Mouse (Mus musculus) hindbrain, embryonic 10.5 days (tissue): Measurements from ENCODE around the gene Chrne. TPM values are rescaled to one million over a fixed set of nuclear protein-coding genes. Genes with fewer than 3 reads are reported as not detected.

Experiments used
- DNase-seq: peaks from one replicate; pipeline ENCODE4 v3.0.0-alpha.2; 2017; ENCODE audit warnings: low spot score
- H3K27ac ChIP-seq: fragments of 300-500 bp; sonication (generic); 2 replicates; pipeline ENCODE4 v1.5.1; 2016; ENCODE audit warnings: mild to moderate bottlenecking, moderate library complexity
- H3K27me3 ChIP-seq: fragments of 300-500 bp; sonication (generic); 2 replicates; pipeline ENCODE4 v1.6.1; 2016; ENCODE audit warnings: mild to moderate bottlenecking; ENCODE audit not compliant: poor library complexity, insufficient read depth, severe bottlenecking
- H3K36me3 ChIP-seq: fragments of 300-500 bp; sonication (generic); 2 replicates; pipeline ENCODE4 v1.6.1; 2016; ENCODE audit warnings: mild to moderate bottlenecking, moderate library complexity
- H3K4me1 ChIP-seq: fragments of 300-500 bp; sonication (generic); replicated peaks from 2 replicates; pipeline ENCODE4 v1.6.1; 2016; ENCODE audit warnings: mild to moderate bottlenecking
- H3K4me3 ChIP-seq: fragments of 300-500 bp; sonication (generic); 2 replicates; pipeline ENCODE4 v1.5.1; 2016; ENCODE audit warnings: mild to moderate bottlenecking, moderate library complexity
- H3K9me3 ChIP-seq: fragments of 300-500 bp; sonication (generic); 2 replicates; pipeline ENCODE4 v1.6.1; 2016; ENCODE audit warnings: mild to moderate bottlenecking, moderate library complexity
- WGBS: fragments of 180-500 bp; shearing (Covaris S2); methylation state at CpG from one replicate; pipeline ENCODE4 v1.1.7; 2016; 5-methylcytosine and 5-hydroxymethylcytosine counted together
- polyA plus RNA-seq: library from polyadenylated mRNA; unstranded; fragments of >200 nt; fragmentation: Nextera tagmentation; extraction: Ambion mirVana; gene quantifications from 2 replicates; pipeline ENCODE4 v1.2.1, GENCODE M21; 2016

Gene Chrne
- polyA plus RNA-seq, 1 experiment from 2014 or later, result not detected

DNA sequence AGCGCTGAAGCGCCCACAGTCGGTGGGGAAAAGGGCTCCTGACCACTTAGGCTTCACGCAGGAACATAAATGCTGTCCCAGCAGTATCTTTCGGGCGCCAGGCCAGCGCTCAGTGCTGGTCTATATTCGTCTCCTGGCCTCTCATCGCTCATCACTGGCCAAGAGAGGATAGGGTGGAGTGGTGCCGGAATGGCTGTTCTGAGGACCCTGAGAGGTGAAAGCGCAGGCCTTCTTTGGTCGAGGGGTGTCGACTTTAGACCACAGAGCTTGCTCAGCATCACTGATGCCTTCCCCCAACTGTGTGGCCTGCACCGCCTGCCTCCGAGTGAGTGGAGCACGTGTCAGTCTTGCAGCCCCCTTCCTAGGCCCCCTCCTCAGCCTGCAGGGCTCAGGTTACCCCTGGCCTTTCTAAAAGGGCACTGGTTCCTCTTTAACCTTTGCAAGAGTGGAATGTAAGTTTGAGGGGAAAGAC lies 37.5 kb upstream of the Chrne start:
- Histone ChIP-seq H3K9me3 (no peaks in the 10 kb centered on the region), H3K4me1 (peaks cover 60% of the 10 kb centered on the region), H3K27me3 (no peaks in the 10 kb centered on the region), H3K4me3 (peak overlapping the region; percentile 97), H3K36me3 (peaks cover 34% of the 10 kb centered on the region), H3K27ac (peak overlapping the region; percentile 99)
- DNase-seq, result peak; percentile 74
- WGBS, result 3% methylated on average over 16 of the region's 16 CpGs

DNA sequence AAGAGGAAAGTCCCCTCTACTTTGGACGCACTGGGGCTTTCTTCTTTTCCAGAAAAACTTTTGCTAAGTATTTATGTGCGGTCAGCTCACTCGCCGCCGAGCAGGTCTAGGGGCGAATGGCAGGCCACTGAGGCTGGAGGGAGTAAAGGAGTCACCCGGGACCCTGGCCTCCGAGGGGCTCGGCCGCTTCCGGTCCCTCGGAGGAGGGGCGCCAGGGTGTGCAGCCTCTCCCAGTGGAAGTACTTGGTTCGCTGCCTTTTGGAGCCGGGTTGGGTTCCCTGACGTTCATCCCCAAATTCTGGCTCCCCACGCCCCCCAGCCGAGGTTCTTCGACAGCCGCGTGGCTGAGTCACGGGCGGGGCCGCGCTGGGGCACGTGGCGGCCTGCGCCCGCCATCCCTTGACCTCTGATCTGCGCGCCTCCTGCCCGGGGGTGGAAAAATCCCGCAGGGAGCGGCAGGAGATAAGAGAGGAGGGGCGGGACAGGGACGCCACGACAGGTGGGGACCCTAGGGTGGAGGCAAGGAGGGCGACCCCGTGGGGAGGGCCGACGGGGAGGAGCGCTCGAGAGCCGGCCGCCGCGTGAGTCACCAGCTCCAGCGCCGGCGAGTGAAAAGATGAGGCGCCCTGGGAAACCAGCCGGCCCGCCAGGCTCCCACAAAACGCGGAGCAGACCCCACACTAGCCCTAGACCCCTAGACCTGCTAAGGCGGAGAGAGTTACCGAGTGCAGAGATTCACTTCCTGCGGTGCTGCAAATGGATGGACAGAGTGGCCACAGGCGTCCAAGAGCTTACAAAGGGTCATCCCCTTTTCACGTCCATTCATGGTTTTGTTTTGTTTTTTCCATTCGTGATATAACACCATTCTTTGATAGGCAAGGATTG lies 36.8 kb upstream of the Chrne start:
- H3K36me3 ChIP-seq, result peaks cover 34% of the 10 kb centered on the region
- peak; percentile 74 for DNase-seq
- H3K4me3 ChIP-seq, result peak overlapping the region; percentile 97
- peak overlapping the region; percentile 99 for H3K27ac ChIP-seq
- H3K9me3 ChIP-seq, result no peaks in the 10 kb centered on the region
- no peaks in the 10 kb centered on the region for H3K27me3 ChIP-seq
- H3K4me1 ChIP-seq, result peaks cover 66% of the 10 kb centered on the region
- WGBS, result under 1% methylated on average over 61 of the region's 61 CpGs

DNA sequence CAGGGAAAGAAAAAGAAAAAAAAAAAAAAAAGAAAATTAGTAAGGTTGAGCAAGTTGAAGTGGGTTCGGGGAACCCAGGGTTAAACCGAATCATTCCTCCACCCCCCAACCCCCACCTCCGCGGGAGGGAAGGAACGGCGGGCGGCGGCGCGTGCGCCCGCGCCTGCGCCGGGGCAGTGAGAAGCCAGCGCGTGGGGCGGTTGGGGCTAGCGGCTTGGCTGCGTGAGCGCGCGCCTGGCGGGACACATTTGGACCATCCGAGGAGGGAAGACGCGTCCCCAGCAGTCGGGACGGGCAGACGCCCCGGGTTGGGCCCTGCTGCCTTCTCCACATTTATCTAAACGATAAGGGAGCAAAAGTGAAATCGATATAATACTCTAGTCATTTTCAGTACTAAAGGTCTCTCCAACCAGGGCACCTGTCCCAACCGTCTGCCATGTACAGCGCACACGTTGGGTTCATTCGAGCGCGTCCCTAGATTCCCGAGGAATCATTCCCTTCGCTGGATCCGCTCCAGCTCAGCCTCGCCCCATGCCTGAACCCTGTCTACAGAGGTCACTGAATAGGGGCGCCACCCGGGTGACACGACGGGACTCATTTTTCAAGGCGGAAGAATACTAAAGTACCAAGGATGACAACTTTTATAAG lies 36.0 kb upstream of the Chrne start:
- no peaks in the 10 kb centered on the region for H3K27me3 ChIP-seq
- DNase-seq, result peak; percentile 84
- WGBS, result under 1% methylated on average over 48 of the region's 48 CpGs
- H3K27ac ChIP-seq, result peak overlapping the region; percentile 99
- peak overlapping the region; percentile 97 for H3K4me3 ChIP-seq
- H3K9me3 ChIP-seq, result no peaks in the 10 kb centered on the region
- H3K36me3 ChIP-seq, result peaks cover 36% of the 10 kb centered on the region
- peaks cover 68% of the 10 kb centered on the region for H3K4me1 ChIP-seq

- DNase-seq, result peak; percentile 84
- peak within 1 kb of the TSS; percentile 97 for H3K4me3 ChIP-seq
- H3K27me3 ChIP-seq, result no peaks in the 10 kb centered on the region
- H3K9me3 ChIP-seq, result no peaks in the 10 kb centered on the region
- H3K4me1 ChIP-seq, result peaks cover 73% of the 10 kb centered on the region
- peaks cover 37% of the 10 kb centered on the region for H3K36me3 ChIP-seq
- H3K27ac ChIP-seq, result peak within 1 kb of the TSS; percentile 99
- WGBS, result 1% methylated on average over 61 of the region's 61 CpGs
These were observed 35.3 kb upstream of the Chrne start, which contains the start of gene Pfn1 for GRCm38 (mm10) chr11:70654198-70654922. TSS of gene Pfn1 (minus strand) at chr11:70654644.

- H3K4me1 ChIP-seq, result peaks cover 76% of the 10 kb centered on the region
- H3K4me3 ChIP-seq, result peak overlapping the region; percentile 97
- under 1% methylated on average over 63 of the region's 63 CpGs for WGBS
These were observed 34.6 kb upstream of the Chrne start for GRCm38 (mm10) chr11:70653345-70654197.

GRCm38 (mm10) chr11:70652884-70653344 lies 33.9 kb upstream of the Chrne start:
- Histone ChIP-seq H3K27me3 (no peaks in the 10 kb centered on the region), H3K27ac (peak overlapping the region; percentile 99), H3K4me3 (peak overlapping the region; percentile 97), H3K4me1 (peaks cover 77% of the 10 kb centered on the region), H3K9me3 (no peaks in the 10 kb centered on the region), H3K36me3 (peaks cover 48% of the 10 kb centered on the region)
- DNase-seq, result no peak
- WGBS, result 69% methylated on average over 6 of the region's 6 CpGs

More at GRCm38 (mm10) chr11:70653345-70654197, 34.6 kb upstream of the Chrne start:
- H3K9me3 ChIP-seq, result no peaks in the 10 kb centered on the region
- H3K27me3 ChIP-seq, result no peaks in the 10 kb centered on the region
- DNase-seq, result peak; percentile 85
- peak overlapping the region; percentile 99 for H3K27ac ChIP-seq
- peaks cover 45% of the 10 kb centered on the region for H3K36me3 ChIP-seq

DNA sequence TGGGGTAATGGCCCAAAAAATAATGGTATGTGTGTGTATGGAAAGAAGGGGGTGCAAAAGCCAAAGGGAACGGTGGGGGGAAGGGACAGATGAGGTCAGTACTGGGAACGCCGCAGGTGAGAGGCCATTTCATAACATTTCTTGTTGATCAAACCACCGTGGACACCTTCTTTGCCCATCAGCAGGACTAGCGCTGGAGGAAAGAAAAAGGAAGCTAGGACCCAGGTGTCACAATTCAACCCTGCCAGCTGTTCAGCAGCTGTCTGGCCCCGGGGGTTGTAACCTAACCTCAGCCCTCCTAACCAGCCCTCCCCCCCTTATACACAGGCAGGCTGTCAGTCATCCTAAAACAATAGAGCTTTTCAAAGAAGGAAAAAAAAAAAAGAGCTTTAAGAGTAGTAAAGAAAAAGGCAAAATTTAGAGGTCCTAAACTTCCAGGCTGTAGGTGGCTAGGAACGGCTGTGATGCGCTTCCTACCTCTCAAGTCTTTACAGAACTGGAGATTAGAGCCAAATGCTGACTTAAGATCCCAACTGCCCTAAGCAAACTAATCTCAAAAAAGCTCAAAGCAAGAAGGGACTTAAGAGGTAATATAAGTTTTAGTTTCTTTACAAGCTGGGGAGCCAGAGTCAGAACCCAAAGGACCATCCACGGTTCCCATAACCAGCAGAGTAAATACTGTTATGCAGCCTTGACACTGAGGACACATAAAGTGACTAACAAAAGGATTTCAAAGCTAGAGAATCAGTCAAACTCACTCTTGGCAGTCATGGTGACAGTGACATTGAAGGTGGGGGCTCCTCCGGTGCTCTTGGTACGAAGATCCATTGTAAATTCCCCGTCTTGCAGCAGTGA lies 33.2 kb upstream of the Chrne start:
- peak; percentile 32 for DNase-seq
- H3K27ac ChIP-seq, result peak overlapping the region; percentile 99; the same call in 1 of the 2 replicates
- 70% methylated on average over 12 of the region's 12 CpGs for WGBS
- H3K27me3 ChIP-seq, result no peaks in the 10 kb centered on the region
- H3K4me1 ChIP-seq, result peaks cover 75% of the 10 kb centered on the region
- H3K4me3 ChIP-seq, result peak overlapping the region; percentile 97
- H3K9me3 ChIP-seq, result no peaks in the 10 kb centered on the region
- H3K36me3 ChIP-seq, result peaks cover 48% of the 10 kb centered on the region

- Histone ChIP-seq H3K4me3 (peak overlapping the region; percentile 23; the same call in 1 of the 2 replicates), H3K27me3 (no peaks in the 10 kb centered on the region), H3K4me1 (peaks cover 68% of the 10 kb centered on the region), H3K27ac (no peak overlapping the region), H3K36me3 (peaks cover 48% of the 10 kb centered on the region), H3K9me3 (no peaks in the 10 kb centered on the region)
- 88% methylated on average over 2 of the region's 2 CpGs for WGBS
- DNase-seq, result no peak
These were observed 32.4 kb upstream of the Chrne start for GRCm38 (mm10) chr11:70651391-70651790.

DNA sequence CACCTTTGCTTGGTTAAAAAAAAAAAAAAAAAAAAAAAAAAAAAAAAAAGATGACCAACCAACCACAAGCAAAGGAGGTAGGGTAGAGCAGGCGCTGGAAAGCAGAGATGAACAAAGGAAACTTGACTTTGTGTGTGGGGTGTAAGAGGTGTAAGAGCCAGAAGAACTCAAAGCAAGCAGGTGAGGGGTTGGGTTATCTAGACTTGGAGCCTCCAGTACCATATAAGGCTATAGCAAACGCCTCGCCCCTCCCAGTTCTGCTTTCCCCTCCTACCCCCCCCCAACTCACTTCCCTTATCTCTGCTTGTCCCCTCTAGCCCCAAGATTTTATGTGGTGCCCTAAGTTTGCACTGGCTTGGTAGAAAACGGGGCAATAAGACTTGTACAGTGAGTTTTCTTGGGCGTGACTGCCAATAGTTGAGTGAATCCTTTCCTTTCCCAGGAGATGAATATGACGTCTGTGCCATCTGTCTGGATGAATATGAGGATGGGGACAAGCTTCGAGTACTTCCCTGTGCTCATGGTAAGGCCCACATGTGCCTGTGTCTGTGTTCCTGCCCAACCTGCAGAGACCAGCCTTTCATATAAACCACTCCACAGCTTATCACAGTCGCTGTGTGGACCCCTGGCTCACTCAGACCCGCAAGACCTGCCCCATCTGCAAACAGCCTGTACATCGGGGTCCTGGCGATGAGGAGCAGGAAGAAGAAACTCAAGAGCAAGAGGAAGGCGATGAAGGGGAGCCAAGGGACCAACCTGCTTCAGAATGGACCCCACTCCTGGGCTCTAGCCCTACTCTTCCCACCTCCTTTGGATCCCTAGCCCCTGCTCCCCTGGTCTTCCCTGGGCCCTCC lies 31.5 kb upstream of the Chrne start:
- Histone ChIP-seq H3K27ac (peak overlapping the region; percentile 40; the same call in 1 of the 2 replicates), H3K4me1 (peaks cover 68% of the 10 kb centered on the region), H3K4me3 (peak overlapping the region; percentile 23), H3K36me3 (peaks cover 50% of the 10 kb centered on the region), H3K27me3 (no peaks in the 10 kb centered on the region), H3K9me3 (no peaks in the 10 kb centered on the region)
- WGBS, result 79% methylated on average over 12 of the region's 12 CpGs
- DNase-seq, result no peak

GRCm38 (mm10) chr11:70649185-70649734 lies 30.2 kb upstream of the Chrne start:
- peaks cover 71% of the 10 kb centered on the region for H3K4me1 ChIP-seq
- WGBS, result 89% methylated on average over 8 of the region's 8 CpGs
- DNase-seq, result no peak
- peak overlapping the region; percentile 86 for H3K4me3 ChIP-seq
- H3K9me3 ChIP-seq, result no peaks in the 10 kb centered on the region
- H3K27me3 ChIP-seq, result no peaks in the 10 kb centered on the region
- H3K27ac ChIP-seq, result no peak overlapping the region
- peaks cover 63% of the 10 kb centered on the region for H3K36me3 ChIP-seq
